Mouse (Mus musculus): ENCODE measurements around the gene Grin3b.

Gene Grin3b

GRCm38 (mm10) chr10:79970415-79971182 is at the start of gene Grin3b:
Gene Grin3b (plus strand): TSS chr10:79970715.
- DNase-seq (ENCODE audit: low spot score in 2 of 2): no peak

- no peak for DNase-seq (ENCODE audit: low spot score in 2 of 2)
These were observed 49.5 kb upstream of the Grin3b start, which contains the start of gene R3hdm4 for GRCm38 (mm10) chr10:79920958-79921535. Gene R3hdm4 (minus strand): TSS chr10:79921208.

GRCm38 (mm10) chr10:79921572-79921971 is 48.9 kb upstream of the Grin3b start:
- no peak for DNase-seq (ENCODE audit: low spot score in 2 of 2)

- DNase-seq (ENCODE audit: low spot score in 2 of 2): peak; percentile 89 to 94
These were observed 45.3 kb upstream of the Grin3b start for GRCm38 (mm10) chr10:79924998-79925784.

- DNase-seq (ENCODE audit: low spot score in 2 of 2): no peak
These were observed 44.6 kb upstream of the Grin3b start for GRCm38 (mm10) chr10:79925785-79926490.

GRCm38 (mm10) chr10:79926491-79927323 is 43.8 kb upstream of the Grin3b start, which contains the start of gene Arid3a:
Gene Arid3a (plus strand): TSS chr10:79927043.
- DNase-seq (ENCODE audit: low spot score in 2 of 2): peak; percentile 81 to 84

GRCm38 (mm10) chr10:79927324-79928029 is 43.0 kb upstream of the Grin3b start:
- DNase-seq (ENCODE audit: low spot score in 2 of 2): peak; percentile 33 to 58

GRCm38 (mm10) chr10:79928030-79928694 is 42.4 kb upstream of the Grin3b start:
- no peak for DNase-seq (ENCODE audit: low spot score in 2 of 2)

GRCm38 (mm10) chr10:79928907-79929701 is 41.4 kb upstream of the Grin3b start:
- DNase-seq (ENCODE audit: low spot score in 2 of 2): no peak

- DNase-seq (ENCODE audit: low spot score in 2 of 2): no peak
These were observed 40.3 kb upstream of the Grin3b start for GRCm38 (mm10) chr10:79929967-79930825.

- no peak for DNase-seq (ENCODE audit: low spot score in 2 of 2)
These were observed 39.7 kb upstream of the Grin3b start for GRCm38 (mm10) chr10:79930826-79931186.

GRCm38 (mm10) chr10:79931797-79932196 is 38.7 kb upstream of the Grin3b start:
- no peak for DNase-seq (ENCODE audit: low spot score in 2 of 2)

- DNase-seq (ENCODE audit: low spot score in 2 of 2): no peak
These were observed 37.8 kb upstream of the Grin3b start for GRCm38 (mm10) chr10:79932736-79933135.

GRCm38 (mm10) chr10:79933145-79933679 is 37.3 kb upstream of the Grin3b start:
- no peak for DNase-seq (ENCODE audit: low spot score in 2 of 2)

- no peak for DNase-seq (ENCODE audit: low spot score in 2 of 2)
These were observed 36.7 kb upstream of the Grin3b start for GRCm38 (mm10) chr10:79933861-79934260.

GRCm38 (mm10) chr10:79934272-79934721 is 36.2 kb upstream of the Grin3b start:
- DNase-seq (ENCODE audit: low spot score in 2 of 2): no peak

GRCm38 (mm10) chr10:79934794-79935569 is 35.5 kb upstream of the Grin3b start:
- no peak for DNase-seq (ENCODE audit: low spot score in 2 of 2)

Measured in spleen, postnatal 14 days (tissue).